Comparison of ENCODE assay signal across 27 mouse cellular contexts in the genomic region with DNA sequence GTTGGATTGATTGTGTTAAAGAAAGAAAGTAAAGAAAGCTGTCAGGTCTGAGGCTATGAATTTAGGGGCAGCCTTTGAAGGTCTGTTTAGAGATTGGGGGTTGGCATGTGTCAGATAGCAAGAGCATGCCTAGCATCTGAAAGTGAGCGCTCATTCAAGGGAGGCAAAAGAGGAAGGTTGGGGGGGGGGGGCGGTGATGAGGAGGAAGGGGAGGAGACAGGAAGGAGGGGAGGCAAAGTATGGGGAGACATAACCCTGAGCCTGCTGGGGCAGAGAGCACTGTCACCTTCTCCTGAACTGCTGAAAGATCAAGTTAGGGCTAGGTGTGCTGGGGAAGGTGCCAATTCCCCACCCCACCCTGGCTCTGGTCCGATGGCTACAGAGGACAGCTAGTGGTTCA. TPM values are rescaled to one million over a fixed set of nuclear protein-coding genes. Genes with fewer than 3 reads are reported as not detected.
DNase-seq lines count a peak whose midpoint lies in the region; ATAC-seq and TF ChIP-seq lines count a peak whose summit lies in the region.
"Had no signal": no experiment of that assay in that cellular context is flagged by ENCODE, and none has a peak within 500 bp of the region (broad histone marks: within the 10 kb centered on the region; RNA-seq: fewer than 3 reads in every experiment).

No protein-coding gene starts in this region.

- TF ChIP-seq RAD21 in CH12.LX (IDR thresholded peaks at IDR 0.05; ENCODE audit: low read depth, low read length), result no peak

- H3K79me2 ChIP-seq in CH12.LX (replicated peaks; ENCODE audit: control insufficient read depth, extremely low read depth, insufficient read depth, poor library complexity, severe bottlenecking), result no peaks in the 10 kb centered on the region

- TF ChIP-seq EP300 in CH12.LX (IDR thresholded peaks at IDR 0.05; ENCODE audit: low read length), result no peak

- TF ChIP-seq CTCF in CH12.LX (conservative IDR thresholded peaks at IDR 0.05 in 1 of 2, IDR thresholded peaks at IDR 0.05 in 1 of 2; ENCODE audit: low read depth in 2 of 2, low read length in 2 of 2), result no peak

- peaks cover 5% of the 10 kb centered on the region for H3K4me1 ChIP-seq in megakaryocyte, embryonic 14.5 days
- H3K4me1 ChIP-seq in CH12.LX (ENCODE audit: control insufficient read depth in 1 of 2, insufficient read depth in 2 of 2), result peaks cover 5 to 20% of the 10 kb centered on the region in 2 experiments; a peak in 3 of 4 replicates
- peaks cover 13% of the 10 kb centered on the region for H3K4me1 ChIP-seq in embryonic facial prominence, embryonic 10.5 days
- H3K4me1 ChIP-seq: embryonic facial prominence, embryonic 13.5 days; forebrain, embryonic 12.5 days; forebrain, embryonic 15.5 days; hindbrain, embryonic 13.5 days had no signal

- H3K4me3 ChIP-seq in megakaryocyte, embryonic 14.5 days (replicated peaks), result peak overlapping the region; percentile 47
- H3K4me3 ChIP-seq in CH12.LX (replicated peaks in 1 of 3; ENCODE audit: low read depth in 2 of 3, low read length in 2 of 3, poor library complexity in 1 of 3), result no peak overlapping the region
- no peak overlapping the region for H3K4me3 ChIP-seq in embryonic facial prominence, embryonic 10.5 days
- H3K4me3 ChIP-seq: embryonic facial prominence, embryonic 13.5 days; erythroblast, embryonic 14.5 days; forebrain, embryonic 12.5 days; forebrain, embryonic 15.5 days; hindbrain, embryonic 13.5 days had no signal

- H3K4me2 ChIP-seq in CH12.LX (ENCODE audit: insufficient read depth, low read depth, poor library complexity, severe bottlenecking), result no peak overlapping the region
- H3K4me2 ChIP-seq: embryonic facial prominence, embryonic 13.5 days; forebrain, embryonic 12.5 days; forebrain, embryonic 15.5 days; heart, embryonic 11.5 days; hindbrain, embryonic 13.5 days had no signal

- H3K9ac ChIP-seq in CH12.LX (ENCODE audit: insufficient read depth, low read depth), result no peak overlapping the region
- H3K9ac ChIP-seq: embryonic facial prominence, embryonic 13.5 days; forebrain, embryonic 12.5 days; forebrain, embryonic 15.5 days; hindbrain, embryonic 13.5 days had no signal

- no peaks in the 10 kb centered on the region for H3K36me3 ChIP-seq in megakaryocyte, embryonic 14.5 days (replicated peaks; ENCODE audit: low read length)
- no peaks in the 10 kb centered on the region for H3K36me3 ChIP-seq in CH12.LX (replicated peaks in 1 of 2; ENCODE audit: control insufficient read depth in 1 of 2, insufficient read depth in 1 of 2, low read length in 1 of 2)
- H3K36me3 ChIP-seq in embryonic facial prominence, embryonic 10.5 days (replicated peaks), result no peaks in the 10 kb centered on the region
- H3K36me3 ChIP-seq: embryonic facial prominence, embryonic 13.5 days; forebrain, embryonic 12.5 days; forebrain, embryonic 15.5 days; hindbrain, embryonic 13.5 days had no signal

- H3K27ac ChIP-seq in CH12.LX (ENCODE audit: insufficient read depth, low read depth), result no peak overlapping the region
- no peak overlapping the region for H3K27ac ChIP-seq in embryonic facial prominence, embryonic 10.5 days (replicated peaks)
- H3K27ac ChIP-seq: embryonic facial prominence, embryonic 13.5 days; forebrain, embryonic 12.5 days; forebrain, embryonic 15.5 days; hindbrain, embryonic 13.5 days had no signal

- peaks cover 28% of the 10 kb centered on the region for H3K27me3 ChIP-seq in megakaryocyte, embryonic 14.5 days (replicated peaks)
- H3K27me3 ChIP-seq in CH12.LX (replicated peaks), result no peaks in the 10 kb centered on the region
- peaks cover 9% of the 10 kb centered on the region for H3K27me3 ChIP-seq in embryonic facial prominence, embryonic 10.5 days (replicated peaks; ENCODE audit: low read depth, poor library complexity, severe bottlenecking)
- H3K27me3 ChIP-seq: forebrain, embryonic 15.5 days; hindbrain, embryonic 13.5 days had no signal

- dilution Hi-C loops in CH12.LX (cut with MboI; ENCODE audit: extremely low pct_ligation_motif_present, extremely low pct_unique_long_range_greater_than_20kb, low sequenced_read_pairs), result no loop called here

- no peak for ATAC-seq in megakaryocyte, adult 5-6 weeks (ENCODE audit: poor library complexity, severe bottlenecking)
- ATAC-seq in granulocyte monocyte progenitor cell, adult 5-6 weeks (replicated peaks; ENCODE audit: poor library complexity, severe bottlenecking), result peak; percentile 53
- ATAC-seq: activated CD4-positive, CD25-positive, alpha-beta regulatory T cell, adult 4 months; CD4-positive, CD25-positive, alpha-beta regulatory T cell, adult 4 months; forebrain, embryonic 15.5 days; hindbrain, embryonic 16.5 days had no signal

- in situ Hi-C loops in CH12.LX (cut with MboI; ENCODE audit: low pct_ligation_motif_present, low pct_unique_long_range_greater_than_20kb, low sequenced_read_pairs), result no loop called here

- no peak for TF ChIP-seq POLR2A in CH12.LX (IDR thresholded peaks at IDR 0.05; ENCODE audit: low read depth, low read length)

- DNase-seq in CH12.LX (ENCODE audit: extremely low read depth), result peak; percentile 42
- no peak for DNase-seq in embryonic facial prominence, embryonic 10.5 days (ENCODE audit: low spot score)
- no peak for DNase-seq in ovary, postnatal 36 days (ENCODE audit: low spot score)
- no peak for DNase-seq in spleen, postnatal 14 days (ENCODE audit: low spot score in 2 of 2)
- DNase-seq: adrenal gland, adult 8-10 months; adrenal gland, postnatal 25 days; cerebellum, adult 18-20 months; cerebellum, adult 9-10 months; cerebellum, postnatal 14 days; gastrocnemius, postnatal 36 days; heart, adult 11 months had no signal

- 78% methylated on average over 3 of the region's 3 CpGs for WGBS in embryonic facial prominence, embryonic 10.5 days

- H3K9me3 ChIP-seq in megakaryocyte, embryonic 14.5 days, result 0 out of 2 replicates have a peak, but pooled peaks cover under 1% of the 10 kb centered on the region
- H3K9me3 ChIP-seq in CH12.LX (replicated peaks; ENCODE audit: low read length), result no peaks in the 10 kb centered on the region
- no peaks in the 10 kb centered on the region for H3K9me3 ChIP-seq in embryonic facial prominence, embryonic 10.5 days
- H3K9me3 ChIP-seq: embryonic facial prominence, embryonic 13.5 days; forebrain, embryonic 12.5 days; forebrain, embryonic 15.5 days; hindbrain, embryonic 13.5 days had no signal

TF ChIP-seq in CH12.LX, 34 proteins besides CTCF, POLR2A, EP300 and RAD21:
- TF ChIP-seq SMC3 (IDR thresholded peaks at IDR 0.05; ENCODE audit: low read depth, low read length), result no peak
- TF ChIP-seq USF1 (IDR thresholded peaks at IDR 0.05; ENCODE audit: low read depth, low read length), result no peak
- TF ChIP-seq KAT2A (IDR thresholded peaks at IDR 0.05; ENCODE audit: insufficient replicate concordance, low read length), result no peak
- TF ChIP-seq TCF12 (IDR thresholded peaks at IDR 0.05; ENCODE audit: low read depth, low read length), result no peak
- TF ChIP-seq NRF1 (IDR thresholded peaks at IDR 0.05; ENCODE audit: low read depth, low read length), result no peak
- no peak for TF ChIP-seq IRF4 (IDR thresholded peaks at IDR 0.05; ENCODE audit: low read depth, low read length)
- TF ChIP-seq TBP (conservative IDR thresholded peaks at IDR 0.05; ENCODE audit: low read depth, low read length), result no peak
- no peak for TF ChIP-seq ZMIZ1 (IDR thresholded peaks at IDR 0.05; ENCODE audit: low read depth, low read length)
- TF ChIP-seq MAX (IDR thresholded peaks at IDR 0.05; ENCODE audit: low read length), result no peak

RNA-seq across cellular contexts. Expression of a gene that starts 6.8 kb away (rescaled TPM):
- polyA plus RNA-seq in megakaryocyte, embryonic 14.5 days (2012; ENCODE audit: insufficient read depth, low replicate concordance), result not detected in 2 replicates
- not detected in 2 replicates for total RNA-seq in megakaryocyte, adult 5-6 weeks (2015)
- total RNA-seq in megakaryocyte, adult 5-6 weeks (2017), result not detected in 2 replicates
- total RNA-seq in CH12.LX (2012; rRNA removed), result 0.04 and 0.08 TPM in 2 replicates
- not detected in 2 replicates for total RNA-seq in CH12.LX (2014; rRNA removed)
- not detected in 2 replicates for polyA plus RNA-seq in CH12.LX (2012; ENCODE audit: insufficient read length, low read depth)
- not detected in 2 replicates for total RNA-seq in granulocyte monocyte progenitor cell, adult 5-6 weeks (2014; fragmentation: Nextera tagmentation)
- not detected in 2 replicates for total RNA-seq in granulocyte monocyte progenitor cell, adult 5-6 weeks (2017)
- polyA plus RNA-seq in embryonic facial prominence, embryonic 10.5 days (2016; fragmentation: Nextera tagmentation; extraction: Ambion mirVana), result 0.45 and 1.3 TPM in 2 replicates
- total RNA-seq: adrenal gland, postnatal 25 days; gastrocnemius, postnatal 36 days; heart, adult 8-10 months; heart, postnatal 25 days; hematopoietic stem cell, adult 5-6 weeks had no signal
- polyA plus RNA-seq: activated CD4-positive, CD25-positive, alpha-beta regulatory T cell, adult 4 months; C2C12; CD4-positive, CD25-positive, alpha-beta regulatory T cell, adult 4 months; erythroblast, embryonic 14.5 days; heart, embryonic 11.5 days; hindbrain, embryonic 13.5 days had no signal
